ENCODE assay signal across 21 mouse cellular contexts in the genomic region with DNA sequence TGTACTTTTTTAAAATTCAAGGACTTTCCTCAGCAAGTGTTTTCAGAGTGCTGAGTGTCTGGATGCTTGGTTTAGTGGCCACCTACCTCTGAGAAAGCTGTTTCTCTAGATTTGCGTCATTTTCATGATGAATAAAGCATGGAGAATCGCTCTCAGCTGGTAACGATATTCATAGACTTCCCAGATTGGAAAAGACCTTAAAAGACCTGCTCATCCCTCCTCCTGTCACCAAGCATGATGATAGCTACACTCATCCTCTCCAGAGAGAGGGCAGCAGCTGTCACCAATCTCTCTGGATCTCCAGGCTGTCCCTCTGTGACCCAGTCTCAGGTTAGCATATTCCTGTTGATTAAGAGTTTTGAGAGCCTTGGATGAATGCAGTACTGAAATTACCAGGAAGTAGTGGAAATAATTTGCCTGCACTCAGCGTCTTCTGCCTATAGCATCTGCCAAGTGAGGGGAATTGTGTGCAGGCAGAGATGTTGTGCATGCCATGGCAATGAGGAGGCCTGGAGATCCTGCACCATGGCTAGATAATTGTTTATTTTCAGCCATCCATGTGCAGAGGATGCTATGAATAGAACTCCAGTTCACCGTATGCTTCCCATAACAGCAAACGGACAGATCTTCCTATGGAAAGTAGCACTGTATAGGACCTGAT.
DNase-seq lines count a peak whose midpoint lies in the region; ATAC-seq and TF ChIP-seq lines count a peak whose summit lies in the region.
"Had no signal": no experiment of that assay in that cellular context is flagged by ENCODE, and none has a peak within 500 bp of the region (broad histone marks: within the 10 kb centered on the region; RNA-seq: fewer than 3 reads in every experiment).

No protein-coding gene starts in this region.

- no peak; the same call in none of the 2 replicates for TF ChIP-seq CTCF in left cerebral cortex, adult 2 months (IDR thresholded peaks at IDR 0.05)

- H3K4me3 ChIP-seq in left cerebral cortex, adult 2 months: no peak overlapping the region
- H3K4me3 ChIP-seq: heart, embryonic 10.5 days; hindbrain, embryonic 10.5 days; limb, embryonic 13.5 days; midbrain, embryonic 10.5 days had no signal

- DNase-seq in cerebellum, adult 8-10 months: no peak
- DNase-seq in left cerebral cortex, adult 2 months (ENCODE audit: extremely low spot score in 1 of 2, low spot score in 2 of 2): peak in 1 of 2 experiments; percentile 24
- DNase-seq in left cerebral cortex, adult 11 months (ENCODE audit: low spot score): no peak
- DNase-seq in left cerebral cortex, postnatal 14 days (ENCODE audit: low spot score in 2 of 2): peak; percentile 27 to 67
- peak; percentile 7 to 66 for DNase-seq in right cerebral cortex, postnatal 36 days (ENCODE audit: low spot score in 2 of 2)
- no peak for DNase-seq in heart, adult 9 months (ENCODE audit: low spot score in 2 of 2)
- DNase-seq in urinary bladder, postnatal 25 days (ENCODE audit: low spot score): no peak
- DNase-seq: adrenal gland, postnatal 25 days; forebrain, postnatal 0 days; gastrocnemius, postnatal 36 days; kidney, adult 18-20 months; thymus, adult 18-20 months had no signal

- peak; percentile 86 for ATAC-seq in cerebellum, adult (ENCODE audit: insufficient number of reproducible peaks, low FRiP score, low TSS enrichment)
- ATAC-seq: forebrain, postnatal 0 days; Patski had no signal

- intact Hi-C loops in left cerebral cortex, adult 2 months (cut with DNase I): loop anchor here (5.0 to 10.0 kb wide), 5 partner anchors 144 to 1161 kb away; partner anchors contain the start of gene Brinp1
- intact Hi-C loops in left cerebral cortex, postnatal 14 days (cut with DNase I): loop anchor here (5.0 kb wide), 1 partner anchor 139 kb away; no protein-coding TSS in a partner anchor

- H3K27ac ChIP-seq in left cerebral cortex, adult 2 months: peak overlapping the region; percentile 54
- H3K27ac ChIP-seq: heart, embryonic 10.5 days; hindbrain, embryonic 10.5 days; kidney, postnatal 0 days; limb, embryonic 13.5 days; liver, embryonic 14.5 days; macrophage; midbrain, embryonic 10.5 days had no signal

Comparison
In these comparisons a context has a peak if more than half of its experiments do, and no peak if none do; other contexts are left out.
1. DNase-seq: peak in left cerebral cortex, postnatal 14 days (2 of 2) and right cerebral cortex, postnatal 36 days (2 of 2); none in cerebellum, adult 8-10 months (single experiment), left cerebral cortex, adult 11 months (single experiment), heart, adult 9 months (0 of 2) and urinary bladder, postnatal 25 days (single experiment).